Mouse (Mus musculus): ENCODE results near the gene Olfr441. TPM values are rescaled to one million over a fixed set of nuclear protein-coding genes. Genes with fewer than 3 reads are reported as not detected.
"Not testable (repeated sequence)": the region's sequence is repeated elsewhere in the genome, so short reads cannot be mapped to it uniquely, and the experiment has no call there.

Gene Olfr441
- polyA plus RNA-seq (2015; fragmentation: Nextera tagmentation; extraction: Ambion mirVana), result not detected in 2 replicates

DNA sequence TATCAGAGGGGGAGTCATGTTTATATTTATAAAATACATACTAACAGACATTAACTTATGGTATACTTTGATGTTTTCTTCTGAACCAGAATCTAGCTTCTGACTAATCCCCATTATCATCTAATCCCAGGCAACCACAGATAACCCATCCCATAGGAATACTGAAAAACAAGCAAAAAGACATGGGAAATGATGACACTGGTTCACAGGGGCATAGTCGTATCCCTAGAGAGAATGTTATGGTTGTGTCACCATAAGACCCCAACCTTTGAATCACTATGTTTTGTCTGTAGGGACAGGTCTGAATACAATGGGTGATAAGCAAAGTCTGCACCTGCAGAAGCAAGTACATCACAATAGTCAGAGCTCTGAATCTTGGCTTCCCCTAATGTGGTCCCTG is at the start of gene Olfr441:
Olfr441 (plus strand) TSS at position 301 of the 400 bp plus-strand sequence.
- not testable (repeated sequence) for H3K36me3 ChIP-seq; ATAC-seq (ENCODE audit: extremely low read depth, insufficient number of reproducible peaks, low FRiP score, low TSS enrichment); H3K4me2 ChIP-seq; H3K4me3 ChIP-seq; H3K4me1 ChIP-seq; H3K27me3 ChIP-seq (replicated peaks); H3K9ac ChIP-seq; H3K9me3 ChIP-seq; H3K27ac ChIP-seq (replicated peaks)
- 67% methylated on average over 1 of the region's 1 CpGs for WGBS

DNA sequence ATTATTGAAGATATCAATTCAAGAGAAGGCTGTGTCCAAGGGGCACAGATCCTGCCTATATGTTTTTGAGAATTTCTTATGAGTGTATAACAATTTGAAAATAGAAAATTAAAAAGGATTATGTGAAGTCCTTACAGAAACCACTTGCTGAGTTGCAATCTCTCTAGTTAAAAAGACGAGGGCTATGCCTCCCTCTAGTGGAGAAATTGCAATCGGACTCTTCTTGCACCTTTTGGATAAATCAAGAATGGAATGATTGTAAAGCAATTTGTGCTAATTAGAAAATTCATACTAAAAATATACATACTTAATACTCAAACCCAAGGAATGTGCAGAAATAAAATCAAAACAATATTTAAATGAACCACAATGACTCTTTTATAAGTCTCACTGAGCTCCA is 27.4 kb upstream of the Olfr441 start:
- no peak for ATAC-seq (ENCODE audit: extremely low read depth, insufficient number of reproducible peaks, low FRiP score, low TSS enrichment)
- 7% methylated on average over 2 of the region's 2 CpGs for whole genome bisulfite sequencing
- H3K9me3 ChIP-seq, result no peaks in the 10 kb centered on the region

DNA sequence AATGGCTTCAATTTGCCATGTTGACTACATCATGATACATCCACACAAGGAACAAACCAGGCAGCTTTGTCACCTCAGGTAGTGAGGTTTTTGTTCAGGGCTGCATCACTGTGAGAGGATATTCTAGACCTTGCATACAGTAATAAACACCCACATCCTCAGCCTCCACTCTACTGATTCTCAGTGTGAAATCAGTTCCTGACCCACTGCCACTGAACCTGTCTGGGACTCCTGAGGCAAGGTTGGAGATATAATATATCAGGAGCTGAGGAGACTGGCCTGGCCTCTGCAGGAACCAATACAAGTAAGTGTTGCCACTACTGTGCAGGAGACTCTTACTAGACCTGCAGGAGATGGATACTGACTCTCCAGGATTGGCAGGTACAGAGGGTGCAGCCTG is 24.8 kb upstream of the Olfr441 start:
- H3K4me3 ChIP-seq; ATAC-seq (ENCODE audit: extremely low read depth, insufficient number of reproducible peaks, low FRiP score, low TSS enrichment); H3K9me3 ChIP-seq; H3K27ac ChIP-seq (replicated peaks); H3K36me3 ChIP-seq; H3K4me2 ChIP-seq; H3K27me3 ChIP-seq (replicated peaks); H3K9ac ChIP-seq; H3K4me1 ChIP-seq: not testable (repeated sequence)

More for the DNA sequence above, 27.4 kb upstream of the Olfr441 start:
- Histone ChIP-seq H3K9ac (no peak overlapping the region), H3K4me3 (no peak overlapping the region), H3K27ac (replicated peaks) (no peak overlapping the region), H3K27me3 (replicated peaks) (no peaks in the 10 kb centered on the region), H3K4me1 (no peaks in the 10 kb centered on the region), H3K36me3 (no peaks in the 10 kb centered on the region), H3K4me2 (no peak overlapping the region)

DNA sequence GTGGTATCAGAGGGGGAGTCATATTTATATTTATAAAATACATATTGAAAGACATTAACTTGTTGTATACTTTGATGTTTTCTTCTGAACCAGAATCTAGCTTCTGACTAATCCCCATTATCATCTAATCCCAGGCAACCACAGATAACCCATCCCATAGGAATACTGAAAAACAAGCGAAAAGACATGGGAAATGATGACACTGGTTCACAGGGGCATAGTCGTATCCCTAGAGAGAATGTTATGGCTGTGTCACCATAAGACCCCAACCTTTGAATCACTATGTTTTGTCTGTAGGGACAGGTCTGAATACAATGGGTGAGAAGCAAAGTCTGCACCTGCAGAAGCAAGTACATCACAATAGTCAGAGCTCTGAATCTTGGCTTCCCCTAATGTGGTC is 40.1 kb downstream of the Olfr441 start, which contains the start of gene Olfr237-ps1:
Olfr237-ps1 (plus strand) TSS at position 301 of the 400 bp plus-strand sequence.
- not testable (repeated sequence) for H3K27me3 ChIP-seq (replicated peaks); H3K4me2 ChIP-seq; H3K4me3 ChIP-seq; H3K4me1 ChIP-seq; H3K9ac ChIP-seq; H3K36me3 ChIP-seq; ATAC-seq (ENCODE audit: extremely low read depth, insufficient number of reproducible peaks, low FRiP score, low TSS enrichment); H3K9me3 ChIP-seq; H3K27ac ChIP-seq (replicated peaks)
- WGBS, result 61% methylated on average over 2 of the region's 2 CpGs

DNA sequence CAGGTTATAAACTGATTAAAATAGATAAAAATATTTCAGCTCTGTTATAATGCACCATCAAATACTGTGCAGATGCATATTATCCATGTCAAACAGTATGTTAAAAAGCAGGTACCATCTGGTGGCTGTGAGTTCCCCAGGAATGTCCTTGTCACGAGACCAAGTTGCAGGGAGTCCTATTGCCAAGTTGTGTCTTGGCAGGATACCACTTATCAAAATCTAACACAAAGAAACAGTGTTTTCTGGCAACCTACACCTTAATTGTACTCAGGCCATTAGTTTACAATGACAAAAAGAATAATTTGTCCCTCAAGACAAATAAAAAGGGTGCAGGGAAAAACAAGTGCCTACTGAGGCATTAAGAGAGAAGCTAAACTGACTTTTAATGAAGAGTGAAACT is 53.3 kb downstream of the Olfr441 start:
- WGBS, result 32% methylated on average over 1 of the region's 1 CpGs
- Histone ChIP-seq H3K4me3 (no peak overlapping the region), H3K4me2 (no peak overlapping the region), H3K27me3 (replicated peaks) (no peaks in the 10 kb centered on the region), H3K36me3 (no peaks in the 10 kb centered on the region), H3K4me1 (no peaks in the 10 kb centered on the region), H3K9ac (no peak overlapping the region), H3K27ac (replicated peaks) (no peak overlapping the region), H3K9me3 (no peaks in the 10 kb centered on the region)
- no peak for ATAC-seq (ENCODE audit: extremely low read depth, insufficient number of reproducible peaks, low FRiP score, low TSS enrichment)

DNA sequence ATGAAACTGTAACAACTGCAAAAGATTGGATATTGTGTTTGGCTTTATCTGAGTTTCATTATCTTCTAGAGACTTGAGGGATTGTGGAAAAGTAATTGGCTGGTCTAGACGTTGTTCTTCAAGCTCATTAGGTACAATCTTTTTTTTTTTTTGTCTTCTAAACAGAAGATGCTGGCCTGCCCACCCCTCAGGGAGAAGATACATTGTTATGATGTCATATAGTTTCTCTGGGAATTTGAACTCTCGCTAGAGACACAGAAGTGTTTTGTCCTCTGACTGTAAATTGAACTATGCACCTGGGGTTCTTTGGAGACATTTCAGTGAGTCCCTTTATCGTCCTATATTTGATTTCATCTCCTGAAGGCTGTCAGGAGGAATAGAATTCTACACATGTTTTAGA is 56.8 kb downstream of the Olfr441 start, which contains the start of gene Olfr437:
Olfr437 (plus strand) TSS at position 301 of the 400 bp plus-strand sequence.
- ATAC-seq (ENCODE audit: extremely low read depth, insufficient number of reproducible peaks, low FRiP score, low TSS enrichment), result no peak

DNA sequence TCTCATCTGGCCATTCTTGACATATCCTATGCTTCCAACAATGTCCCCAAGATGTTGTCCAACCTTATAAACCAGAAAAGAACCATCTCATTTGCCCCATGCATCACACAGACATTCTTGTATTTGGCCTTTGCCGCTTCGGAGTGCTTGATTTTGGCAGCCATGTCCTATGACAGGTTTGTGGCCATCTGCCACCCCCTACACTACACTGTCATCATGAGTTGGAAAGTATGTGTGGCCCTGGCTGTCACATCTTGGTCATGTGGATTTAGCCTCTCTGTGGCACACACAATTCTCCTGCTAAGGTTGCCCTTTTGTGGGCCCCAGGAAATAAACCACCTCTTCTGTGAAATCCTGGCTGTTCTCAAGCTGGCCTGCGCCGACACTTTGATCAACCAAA is 61.1 kb downstream of the Olfr441 start:
- no peak for ATAC-seq (ENCODE audit: extremely low read depth, insufficient number of reproducible peaks, low FRiP score, low TSS enrichment)
- no peaks in the 10 kb centered on the region for H3K9me3 ChIP-seq
- WGBS, result 90% methylated on average over 4 of the region's 4 CpGs
- no peak overlapping the region for H3K27ac ChIP-seq (replicated peaks)
- no peak overlapping the region for H3K4me3 ChIP-seq
- no peak overlapping the region for H3K4me2 ChIP-seq
- no peaks in the 10 kb centered on the region for H3K4me1 ChIP-seq
- H3K36me3 ChIP-seq, result no peaks in the 10 kb centered on the region
- no peaks in the 10 kb centered on the region for H3K27me3 ChIP-seq (replicated peaks)
- H3K9ac ChIP-seq, result no peak overlapping the region

More for the DNA sequence above, 56.8 kb downstream of the Olfr441 start, which contains the start of gene Olfr437:
- WGBS, result 53% methylated on average over 3 of the region's 3 CpGs
- Histone ChIP-seq H3K4me1 (no peaks in the 10 kb centered on the region), H3K27ac (replicated peaks) (no peak within 1 kb of the TSS), H3K9me3 (no peaks in the 10 kb centered on the region), H3K4me3 (no peak within 1 kb of the TSS), H3K27me3 (replicated peaks) (no peaks in the 10 kb centered on the region), H3K4me2 (no peak within 1 kb of the TSS), H3K36me3 (no peaks in the 10 kb centered on the region), H3K9ac (no peak within 1 kb of the TSS)

Other genes starting within 250 kb of the Olfr441 start
- gene Olfr448, start 215.9 kb upstream of the Olfr441 start, polyA plus RNA-seq (2015; fragmentation: Nextera tagmentation; extraction: Ambion mirVana), result not detected in 2 replicates
- gene Olfr447, start 197.5 kb upstream of the Olfr441 start, polyA plus RNA-seq (2015; fragmentation: Nextera tagmentation; extraction: Ambion mirVana), result not detected in 2 replicates
- gene Olfr446, start 185.0 kb upstream of the Olfr441 start, polyA plus RNA-seq (2015; fragmentation: Nextera tagmentation; extraction: Ambion mirVana), result not detected in 2 replicates
- not detected in 2 replicates for gene Olfr444, start 157.3 kb upstream of the Olfr441 start, polyA plus RNA-seq (2015; fragmentation: Nextera tagmentation; extraction: Ambion mirVana)
- not detected in 2 replicates for gene Olfr237-ps1, start 40.2 kb downstream of the Olfr441 start, polyA plus RNA-seq (2015; fragmentation: Nextera tagmentation; extraction: Ambion mirVana)
- not detected in 2 replicates for gene Olfr437, start 56.9 kb downstream of the Olfr441 start, polyA plus RNA-seq (2015; fragmentation: Nextera tagmentation; extraction: Ambion mirVana)
- not detected in 2 replicates for gene Olfr13, start 65.8 kb downstream of the Olfr441 start, polyA plus RNA-seq (2015; fragmentation: Nextera tagmentation; extraction: Ambion mirVana)
- gene Olfr435, start 90.8 kb downstream of the Olfr441 start, polyA plus RNA-seq (2015; fragmentation: Nextera tagmentation; extraction: Ambion mirVana), result not detected in 2 replicates
- gene Olfr434, start 106.7 kb downstream of the Olfr441 start, polyA plus RNA-seq (2015; fragmentation: Nextera tagmentation; extraction: Ambion mirVana), result not detected in 2 replicates
- not detected in 2 replicates for gene Olfr47, start 125.2 kb downstream of the Olfr441 start, polyA plus RNA-seq (2015; fragmentation: Nextera tagmentation; extraction: Ambion mirVana)
- 6.4 and 6.7 TPM in 2 replicates for gene Arhgef5, start 159.2 kb downstream of the Olfr441 start, polyA plus RNA-seq (2015; fragmentation: Nextera tagmentation; extraction: Ambion mirVana)
- gene Nobox, start 203.2 kb downstream of the Olfr441 start, polyA plus RNA-seq (2015; fragmentation: Nextera tagmentation; extraction: Ambion mirVana), result not detected in 2 replicates

Data from heart, embryonic 13.5 days (tissue).